Mouse (Mus musculus) forebrain, embryonic 11.5 days (tissue): Measurements from ENCODE around the gene Ufsp2. TPM values are rescaled to one million over a fixed set of nuclear protein-coding genes. Genes with fewer than 3 reads are reported as not detected.

ENCODE experiments used
- ATAC-seq: fragments of 200-750 bp; cut with Nextera tagmentation; replicated peaks from 2 replicates; pipeline ENCODE4 v1.8.0; 2017; ENCODE audit warnings: moderate TSS enrichment; ENCODE audit not compliant: low FRiP score
- DNase-seq: peaks from one replicate; pipeline ENCODE4 v3.0.0-alpha.2; 2017; ENCODE audit warnings: low spot score
- H3K27ac ChIP-seq: fragments of 300-500 bp; sonication (generic); 2 replicates; pipeline ENCODE4 v1.5.1; 2014; ENCODE audit warnings: low read depth, low read length
- H3K27me3 ChIP-seq: fragments of 300-500 bp; sonication (generic); 2 replicates; pipeline ENCODE4 v1.6.1; 2014; ENCODE audit warnings: mild to moderate bottlenecking, low read length, mixed read lengths; ENCODE audit not compliant: control insufficient read depth, insufficient read depth
- H3K36me3 ChIP-seq: fragments of 300-500 bp; sonication (generic); 2 replicates; pipeline ENCODE4 v1.6.1; 2014; ENCODE audit warnings: mild to moderate bottlenecking, low read length, moderate library complexity, mixed read lengths; ENCODE audit not compliant: control insufficient read depth, insufficient read depth
- H3K4me1 ChIP-seq: fragments of 300-500 bp; sonication (generic); replicated peaks from 2 replicates; pipeline ENCODE4 v1.6.1; 2014; ENCODE audit warnings: low read length, mixed read lengths; ENCODE audit not compliant: control insufficient read depth, insufficient read depth
- H3K4me2 ChIP-seq: fragments of 300-500 bp; sonication (generic); 2 replicates; pipeline ENCODE4 v1.6.1; 2014; ENCODE audit warnings: low read depth, mild to moderate bottlenecking, low read length, moderate library complexity, mixed read lengths; ENCODE audit not compliant: severe bottlenecking
- H3K4me3 ChIP-seq: fragments of 300-500 bp; sonication (generic); 2 replicates; pipeline ENCODE4 v1.5.1; 2014; ENCODE audit warnings: low read depth, low read length
- H3K9ac ChIP-seq: fragments of 300-500 bp; sonication (generic); 2 replicates; pipeline ENCODE4 v1.6.1; 2014; ENCODE audit warnings: low read length
- H3K9me3 ChIP-seq: fragments of 300-500 bp; sonication (generic); 2 replicates; pipeline ENCODE4 v1.6.1; 2016; ENCODE audit warnings: low read length, mixed read lengths; ENCODE audit not compliant: control insufficient read depth
- WGBS: fragments of 180-500 bp; shearing (Covaris S2); extraction: QIAGEN DNeasy Blood & Tissue Kit; methylation state at CpG from one replicate; pipeline ENCODE4 v1.1.7; 2014; 5-methylcytosine and 5-hydroxymethylcytosine counted together
- polyA plus RNA-seq: library from polyadenylated mRNA; unstranded; fragments of >200 nt; fragmentation: Nextera tagmentation; extraction: Ambion mirVana; gene quantifications from 2 replicates; pipeline ENCODE4 v1.2.1, GENCODE M21; 2014

Ufsp2 gene
- polyA plus RNA-seq, 1 experiment from 2014 or later, result 58.0 TPM

- DNase-seq, result no peak
- Histone ChIP-seq H3K4me3 (no peak within 1 kb of the TSS), H3K4me2 (no peak within 1 kb of the TSS), H3K9me3 (no peaks in the 10 kb centered on the region), H3K27me3 (no peaks in the 10 kb centered on the region), H3K36me3 (no peaks in the 10 kb centered on the region), H3K9ac (no peak within 1 kb of the TSS), H3K4me1 (peaks cover under 1% of the 10 kb centered on the region; the same call in 1 of the 2 replicates), H3K27ac (no peak within 1 kb of the TSS)
- no peak for ATAC-seq
- WGBS, result 82% methylated on average over 4 of the region's 4 CpGs
Measured at GRCm38 (mm10) chr8:46005596-46005995, 30.3 kb downstream of the Ufsp2 start, which contains the start of gene Ankrd37. Gene Ankrd37, minus strand, starts transcription at chr8:46005707.

GRCm38 (mm10) chr8:46007050-46007672 lies 31.8 kb downstream of the Ufsp2 start:
- Histone ChIP-seq H3K9me3 (no peaks in the 10 kb centered on the region), H3K36me3 (no peaks in the 10 kb centered on the region), H3K9ac (no peak overlapping the region), H3K4me3 (no peak overlapping the region), H3K27ac (no peak overlapping the region), H3K4me2 (no peak overlapping the region), H3K27me3 (no peaks in the 10 kb centered on the region), H3K4me1 (peaks cover 5% of the 10 kb centered on the region; the same call in 1 of the 2 replicates)
- DNase-seq, result no peak
- no peak for ATAC-seq
- 87% methylated on average over 3 of the region's 3 CpGs for WGBS

- ATAC-seq (no peak), DNase-seq (no peak)
- Histone ChIP-seq H3K4me1 (peaks cover 5% of the 10 kb centered on the region; the same call in 1 of the 2 replicates), H3K27ac (no peak overlapping the region), H3K4me3 (no peak overlapping the region), H3K27me3 (no peaks in the 10 kb centered on the region), H3K9me3 (no peaks in the 10 kb centered on the region), H3K36me3 (no peaks in the 10 kb centered on the region), H3K4me2 (peak overlapping the region; percentile 36; the same call in 1 of the 2 replicates), H3K9ac (no peak overlapping the region)
- WGBS, result 44% methylated on average over 2 of the region's 2 CpGs
Measured at GRCm38 (mm10) chr8:46010306-46010705, 35.0 kb downstream of the Ufsp2 start.

DNA sequence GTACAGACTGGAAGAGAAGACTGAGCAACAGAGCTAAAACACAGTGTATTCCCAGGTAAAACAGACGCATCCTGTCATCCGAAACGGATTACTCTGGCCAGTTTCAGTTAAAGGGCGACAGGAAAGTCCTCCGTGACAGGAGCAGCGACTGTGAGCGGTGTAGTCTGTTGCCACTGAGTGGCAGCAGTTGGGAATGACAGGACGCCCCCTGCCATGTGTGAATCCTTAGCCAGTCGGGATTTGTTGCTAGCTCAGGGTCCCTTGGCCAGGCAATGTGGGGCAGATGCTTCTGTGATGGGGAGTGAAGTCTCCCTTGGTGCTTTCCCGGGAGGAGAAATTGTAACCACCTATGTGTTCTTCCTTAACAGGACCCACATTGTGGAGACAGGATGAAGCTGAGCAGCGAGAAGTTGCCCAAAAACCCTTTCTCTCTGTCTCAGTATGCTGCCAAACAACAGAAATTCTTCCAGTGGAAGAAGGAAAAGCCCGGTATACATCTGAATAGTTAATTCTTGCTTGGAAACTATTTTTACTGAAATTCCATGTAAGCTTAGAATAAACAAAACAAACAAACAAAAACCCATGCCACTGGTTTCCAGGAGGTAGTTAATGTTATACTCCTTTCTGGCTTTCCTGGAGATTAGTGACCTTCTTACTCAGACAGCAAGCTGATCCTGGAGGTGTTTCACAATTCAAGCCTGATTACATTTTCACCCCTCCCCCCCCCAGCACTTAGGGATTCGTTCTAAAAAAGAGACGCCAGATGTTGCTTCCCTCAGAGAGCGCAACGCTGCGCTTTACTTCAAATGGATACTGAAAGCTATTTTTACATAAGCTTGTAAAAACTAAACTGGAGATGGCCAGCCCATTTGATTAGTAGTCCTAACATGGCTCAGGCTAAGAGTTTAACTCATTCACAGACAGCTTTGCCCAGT lies 35.7 kb downstream of the Ufsp2 start:
- ATAC-seq (0 out of 2 replicates have a peak, but pooled peaks have one; percentile 21), DNase-seq (no peak)
- Histone ChIP-seq H3K27me3 (no peaks in the 10 kb centered on the region), H3K4me3 (no peak overlapping the region), H3K4me1 (peaks cover 5% of the 10 kb centered on the region; the same call in 1 of the 2 replicates), H3K4me2 (peak overlapping the region; percentile 36; the same call in 1 of the 2 replicates), H3K9ac (no peak overlapping the region), H3K9me3 (no peaks in the 10 kb centered on the region), H3K27ac (no peak overlapping the region), H3K36me3 (no peaks in the 10 kb centered on the region)
- 19% methylated on average over 17 of the region's 17 CpGs for WGBS

- H3K4me3 ChIP-seq, result no peak overlapping the region
- 87% methylated on average over 9 of the region's 9 CpGs for WGBS
- ATAC-seq (no peak), DNase-seq (no peak)
- no peaks in the 10 kb centered on the region for H3K9me3 ChIP-seq
- H3K27ac ChIP-seq, result no peak overlapping the region
- H3K9ac ChIP-seq, result no peak overlapping the region
- H3K4me1 ChIP-seq, result no peaks in the 10 kb centered on the region
- no peaks in the 10 kb centered on the region for H3K36me3 ChIP-seq
- H3K4me2 ChIP-seq, result no peak overlapping the region
- H3K27me3 ChIP-seq, result no peaks in the 10 kb centered on the region
Measured at GRCm38 (mm10) chr8:46022203-46022602, 46.9 kb downstream of the Ufsp2 start.

- Histone ChIP-seq H3K4me1 (no peaks in the 10 kb centered on the region), H3K9me3 (no peaks in the 10 kb centered on the region), H3K36me3 (no peaks in the 10 kb centered on the region), H3K27ac (no peak overlapping the region), H3K9ac (no peak overlapping the region), H3K27me3 (no peaks in the 10 kb centered on the region), H3K4me2 (no peak overlapping the region), H3K4me3 (no peak overlapping the region)
- 90% methylated on average over 9 of the region's 9 CpGs for WGBS
- no peak for DNase-seq
- no peak for ATAC-seq
Measured at GRCm38 (mm10) chr8:46022758-46023157, 47.4 kb downstream of the Ufsp2 start.

GRCm38 (mm10) chr8:46024392-46024791 lies 49.1 kb downstream of the Ufsp2 start:
- Histone ChIP-seq H3K4me1 (no peaks in the 10 kb centered on the region), H3K27ac (no peak overlapping the region), H3K36me3 (no peaks in the 10 kb centered on the region), H3K9ac (no peak overlapping the region), H3K27me3 (no peaks in the 10 kb centered on the region), H3K9me3 (no peaks in the 10 kb centered on the region), H3K4me2 (no peak overlapping the region), H3K4me3 (no peak overlapping the region)
- DNase-seq (no peak), ATAC-seq (no peak)
- WGBS, result 71% methylated on average over 4 of the region's 4 CpGs

GRCm38 (mm10) chr8:46036217-46036616 lies 60.9 kb downstream of the Ufsp2 start:
- Histone ChIP-seq H3K36me3 (no peaks in the 10 kb centered on the region), H3K27me3 (no peaks in the 10 kb centered on the region), H3K9ac (no peak overlapping the region), H3K27ac (no peak overlapping the region), H3K4me2 (no peak overlapping the region), H3K4me1 (no peaks in the 10 kb centered on the region), H3K4me3 (no peak overlapping the region), H3K9me3 (no peaks in the 10 kb centered on the region)
- DNase-seq, result no peak
- 79% methylated on average over 11 of the region's 11 CpGs for WGBS
- no peak for ATAC-seq
